Mouse (Mus musculus) erythroblast, embryonic 14.5 days (primary cell): Measurements from ENCODE around the gene Synj1. TPM values are rescaled to one million over a fixed set of nuclear protein-coding genes. Genes with fewer than 3 reads are reported as not detected.

Experiments
- H3K27me3 ChIP-seq: 2 replicates; pipeline ENCODE4 v1.6.1; 2012; ENCODE audit warnings: inconsistent platforms; ENCODE audit not compliant: control insufficient read depth
- H3K36me3 ChIP-seq: 2 replicates; pipeline ENCODE4 v1.6.1; 2012; ENCODE audit warnings: mild to moderate bottlenecking, inconsistent platforms; ENCODE audit not compliant: control insufficient read depth
- H3K4me1 ChIP-seq: 2 replicates; pipeline ENCODE4 v1.6.1; 2012; ENCODE audit warnings: inconsistent platforms; ENCODE audit not compliant: control insufficient read depth
- H3K4me3 ChIP-seq: replicated peaks from 2 replicates; pipeline ENCODE3; 2012; ENCODE audit warnings: moderate library complexity, mild to moderate bottlenecking, inconsistent platforms
- H3K9me3 ChIP-seq: 2 replicates; pipeline ENCODE4 v1.6.1; 2012; ENCODE audit warnings: low read length, inconsistent platforms, mixed read lengths; ENCODE audit not compliant: control insufficient read depth
- GATA1 ChIP-seq: IDR thresholded peaks from 2 replicates; pipeline ENCODE4 v1.6.1; 2012; ENCODE audit warnings: low read length, inconsistent platforms, mixed read lengths
- TAL1 ChIP-seq: IDR thresholded peaks from 3 replicates; pipeline ENCODE4 v1.6.1; 2012; ENCODE audit warnings: low read length, inconsistent platforms, mixed read lengths
- polyA plus RNA-seq: library from polyadenylated mRNA; stranded (reverse); fragments of >175 nt; gene quantifications from 2 replicates; pipeline ENCODE4 v1.2.3, GENCODE M21; 2012

Synj1 gene
- polyA plus RNA-seq, 1 experiment = 8.8 TPM

DNA sequence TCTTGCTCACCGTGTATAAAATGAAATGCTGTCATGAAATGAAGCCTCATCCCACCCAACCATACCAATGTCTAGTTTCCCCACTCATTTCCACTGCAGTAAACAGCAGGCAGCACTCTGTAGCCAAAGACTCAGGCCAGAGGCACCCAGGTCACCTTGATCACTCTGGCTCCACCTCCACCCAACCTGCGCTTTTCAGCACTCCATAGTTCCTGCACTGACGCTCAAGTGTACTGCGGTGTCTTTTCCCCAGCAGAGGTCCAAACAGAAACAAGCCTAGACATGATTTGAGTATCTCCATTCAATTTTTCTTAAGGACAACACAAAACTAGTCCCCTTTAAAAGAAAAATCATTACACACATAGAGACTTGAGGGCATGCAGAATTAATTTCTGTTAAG, 8.4 kb upstream of the Synj1 start:
- peaks cover 2% of the 10 kb centered on the region; the same call in 1 of the 2 replicates for H3K4me1 ChIP-seq
- no peak overlapping the region for H3K4me3 ChIP-seq
- TF ChIP-seq TAL1 (no peak), GATA1 (no peak)
- no peaks in the 10 kb centered on the region for H3K27me3 ChIP-seq
- peaks cover 99% of the 10 kb centered on the region for H3K36me3 ChIP-seq
- H3K9me3 ChIP-seq = peaks cover 8% of the 10 kb centered on the region

DNA sequence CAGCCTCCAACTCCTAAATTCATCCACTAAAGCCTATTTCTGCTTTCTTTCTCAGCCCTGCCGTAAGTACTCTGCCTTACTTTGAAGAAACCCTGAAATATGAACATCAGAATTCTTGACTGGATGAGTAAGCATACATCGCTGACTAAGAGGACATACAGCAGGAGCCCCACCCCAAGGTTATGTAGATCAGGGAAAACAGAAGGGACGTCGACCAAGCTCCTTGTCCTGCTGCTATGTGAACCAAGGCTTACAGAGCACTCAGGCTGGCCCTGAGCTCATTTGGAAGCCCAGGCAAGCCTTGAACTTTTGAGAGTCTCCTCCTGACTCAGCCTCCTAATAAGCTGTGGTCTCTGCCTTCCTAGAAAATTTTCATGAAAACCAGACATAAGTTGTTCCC, 4.7 kb upstream of the Synj1 start:
- peaks cover 15% of the 10 kb centered on the region for H3K4me1 ChIP-seq
- H3K36me3 ChIP-seq = peaks cover 82% of the 10 kb centered on the region
- no peaks in the 10 kb centered on the region for H3K27me3 ChIP-seq
- H3K9me3 ChIP-seq = no peaks in the 10 kb centered on the region
- TF ChIP-seq GATA1 (no peak), TAL1 (no peak)
- no peak overlapping the region for H3K4me3 ChIP-seq

DNA sequence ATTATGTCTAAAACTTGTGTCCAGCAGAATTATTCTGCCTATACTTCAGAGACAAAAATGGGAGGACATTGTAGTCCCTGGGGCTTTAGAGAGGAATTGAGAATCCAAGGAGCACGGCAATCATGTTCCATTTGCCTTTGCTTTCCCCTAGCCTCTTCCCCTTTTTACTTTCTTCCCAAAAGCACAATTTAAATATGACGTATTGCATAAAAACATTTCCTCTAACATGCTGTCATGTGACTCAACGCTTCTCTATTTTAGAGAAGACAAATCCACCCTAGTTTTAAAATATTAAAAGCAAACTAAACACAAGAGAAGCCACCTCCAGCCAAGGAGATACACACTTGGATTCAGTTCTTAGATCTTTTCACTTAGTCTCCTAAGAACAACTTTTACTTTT, 739 bp upstream of the Synj1 start:
- peaks cover 45% of the 10 kb centered on the region for H3K4me1 ChIP-seq
- TF ChIP-seq TAL1 (no peak), GATA1 (no peak)
- peak overlapping the region; percentile 97 for H3K4me3 ChIP-seq
- H3K36me3 ChIP-seq = peaks cover 61% of the 10 kb centered on the region
- H3K27me3 ChIP-seq = no peaks in the 10 kb centered on the region
- H3K9me3 ChIP-seq = no peaks in the 10 kb centered on the region

DNA sequence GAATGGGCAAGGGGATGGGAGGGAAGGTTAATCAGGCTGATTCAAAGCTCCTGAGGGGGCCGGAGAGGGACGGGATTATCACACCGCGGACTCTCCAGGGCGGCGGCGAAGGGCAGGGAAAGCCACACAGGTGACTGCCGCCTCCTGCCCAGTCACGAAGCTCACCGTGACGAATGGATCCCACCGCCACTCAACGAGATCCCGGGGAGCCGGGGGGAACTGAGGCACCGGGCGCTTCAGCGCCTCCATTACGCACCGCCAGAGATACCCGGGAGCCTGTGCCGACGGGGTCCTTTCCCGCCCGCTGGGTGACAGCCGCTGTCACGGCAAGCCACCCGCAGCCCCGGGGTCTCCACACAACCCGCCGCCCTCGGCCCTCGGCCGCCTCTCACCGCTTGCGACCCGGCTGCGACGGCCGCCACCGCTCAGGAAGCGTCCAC, 507 bp downstream of the Synj1 start:
- Histone ChIP-seq H3K9me3 (no peaks in the 10 kb centered on the region), H3K36me3 (peaks cover 61% of the 10 kb centered on the region), H3K27me3 (no peaks in the 10 kb centered on the region), H3K4me1 (peaks cover 57% of the 10 kb centered on the region), H3K4me3 (peak overlapping the region; percentile 97)
- no peak for TF ChIP-seq GATA1
- no peak for TF ChIP-seq TAL1

DNA sequence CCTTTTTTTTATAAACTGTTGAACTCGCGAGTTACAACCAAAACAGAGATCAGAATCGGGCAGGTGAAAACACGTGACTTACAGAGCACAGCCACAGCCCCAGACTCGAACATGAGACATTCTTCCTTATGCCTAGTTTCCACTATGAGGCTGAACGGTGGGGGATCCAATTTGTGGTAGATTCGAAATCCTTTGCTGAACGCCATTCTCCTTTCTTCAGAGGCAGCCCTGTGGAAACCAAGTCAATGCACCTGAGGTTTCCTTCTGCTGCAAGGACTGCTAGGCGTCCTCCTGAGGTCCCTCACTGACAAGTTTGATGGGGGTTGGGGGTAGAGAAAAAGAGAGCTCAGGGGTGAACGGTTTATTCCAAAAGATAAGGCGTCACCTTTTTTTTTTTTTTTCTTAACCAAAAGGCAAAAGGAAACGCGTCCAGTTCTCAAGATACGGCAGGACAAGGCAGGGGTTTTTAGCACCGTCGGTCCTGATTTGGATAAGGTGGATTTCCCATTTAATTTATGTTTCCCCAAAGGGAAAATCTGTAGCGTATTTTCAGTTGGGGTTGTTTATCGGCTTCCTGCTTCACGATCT, 1.1 kb downstream of the Synj1 start:
- H3K27me3 ChIP-seq = no peaks in the 10 kb centered on the region
- TF ChIP-seq GATA1 (no peak), TAL1 (no peak)
- peaks cover 61% of the 10 kb centered on the region for H3K4me1 ChIP-seq
- no peaks in the 10 kb centered on the region for H3K9me3 ChIP-seq
- H3K4me3 ChIP-seq = peak overlapping the region; percentile 97
- peaks cover 59% of the 10 kb centered on the region for H3K36me3 ChIP-seq

DNA sequence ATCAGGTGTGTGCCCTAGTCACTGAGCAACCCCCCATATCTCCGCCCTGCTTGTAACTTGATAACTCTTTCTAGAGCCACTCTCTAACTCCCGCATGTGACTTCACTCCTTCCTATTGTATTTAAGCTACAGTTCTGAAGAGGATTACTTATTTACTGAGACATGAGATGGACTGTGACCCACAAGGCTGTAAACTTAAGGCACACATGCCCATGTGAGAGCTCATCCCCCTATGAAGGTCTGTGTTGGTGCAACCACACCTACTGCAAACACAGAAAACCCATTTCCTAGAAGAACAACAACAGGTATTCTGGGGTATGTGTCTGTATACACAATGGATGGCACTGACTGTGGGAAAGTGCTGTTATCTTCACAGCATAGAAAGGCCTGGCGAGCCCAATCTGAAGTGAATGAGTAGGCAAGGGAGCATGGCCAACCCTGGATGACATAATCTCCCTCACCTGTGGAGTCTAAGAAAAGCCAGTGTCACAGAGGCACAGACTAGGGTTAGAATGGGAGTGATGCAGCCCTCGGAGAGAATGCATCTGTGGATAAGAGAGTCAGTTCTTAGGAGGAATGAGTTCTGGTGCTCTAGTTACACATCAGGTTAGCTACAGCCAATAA, 6.1 kb downstream of the Synj1 start:
- no peak overlapping the region for H3K4me3 ChIP-seq
- TF ChIP-seq GATA1 = no peak
- no peak for TF ChIP-seq TAL1
- no peaks in the 10 kb centered on the region for H3K9me3 ChIP-seq
- no peaks in the 10 kb centered on the region for H3K27me3 ChIP-seq
- peaks cover 59% of the 10 kb centered on the region for H3K4me1 ChIP-seq
- peaks cover 69% of the 10 kb centered on the region for H3K36me3 ChIP-seq

DNA sequence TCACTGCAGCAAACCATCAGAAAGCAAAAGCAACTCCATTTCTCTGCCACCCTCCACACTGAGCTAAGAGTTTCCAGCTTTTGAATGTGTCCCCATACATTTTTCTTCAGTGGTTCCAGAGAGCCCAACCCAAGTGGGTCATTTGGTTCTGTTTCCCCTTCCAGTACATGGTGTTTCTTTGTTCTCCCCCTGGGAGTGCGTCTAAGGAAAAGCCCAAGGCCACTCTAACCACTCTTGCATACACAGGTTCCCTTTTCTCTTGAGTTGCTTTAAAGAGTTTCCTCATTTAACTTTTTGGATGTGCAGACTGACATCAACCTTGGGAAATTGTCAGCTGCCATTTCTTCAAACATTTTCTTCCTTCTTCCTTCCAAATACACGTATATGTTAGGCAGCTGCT, 10.0 kb downstream of the Synj1 start:
- peaks cover 37% of the 10 kb centered on the region for H3K4me1 ChIP-seq
- no peak overlapping the region for H3K4me3 ChIP-seq
- H3K36me3 ChIP-seq = peaks cover 68% of the 10 kb centered on the region
- H3K27me3 ChIP-seq = no peaks in the 10 kb centered on the region
- H3K9me3 ChIP-seq = no peaks in the 10 kb centered on the region
- TF ChIP-seq GATA1 (no peak), TAL1 (no peak)

DNA sequence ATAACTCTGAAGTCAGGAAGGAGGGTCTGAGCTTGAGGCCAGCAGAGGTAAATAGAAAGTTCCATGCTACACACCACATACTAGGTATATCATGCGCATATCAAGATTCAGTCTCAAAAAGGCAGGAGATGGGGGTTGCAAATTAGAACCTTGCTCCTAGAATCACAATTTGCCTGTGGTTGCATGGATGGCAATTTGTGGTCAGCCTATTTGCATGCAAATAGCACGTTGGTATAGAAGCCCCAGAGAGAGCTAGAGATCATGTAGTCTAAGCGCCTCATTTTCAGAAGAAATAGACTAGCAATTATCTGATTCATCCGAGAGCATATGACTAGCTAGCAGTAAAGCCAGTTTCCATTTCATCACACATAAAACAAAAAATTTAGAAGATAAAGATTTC, 11.3 kb downstream of the Synj1 start:
- no peak for TF ChIP-seq GATA1
- no peak for TF ChIP-seq TAL1

DNA sequence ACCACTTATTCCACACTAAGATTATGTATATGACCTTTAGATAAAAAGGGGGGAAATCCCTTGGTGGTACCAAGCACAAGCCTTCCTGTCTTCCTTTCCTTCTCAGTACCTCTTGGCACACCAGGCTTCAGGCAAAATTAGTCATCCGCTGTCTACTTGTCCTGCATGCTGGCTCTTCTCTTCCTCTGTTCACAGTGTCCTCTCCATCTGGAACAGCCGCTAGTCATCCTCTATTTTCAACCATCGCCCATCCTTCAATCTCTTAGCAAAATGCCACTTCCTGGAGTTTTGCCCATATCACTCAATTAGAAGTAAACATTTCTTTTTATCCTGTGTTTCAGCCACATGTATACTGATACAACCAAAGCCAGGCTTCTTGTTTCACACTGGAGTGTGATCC, 13.3 kb downstream of the Synj1 start:
- H3K9me3 ChIP-seq = no peaks in the 10 kb centered on the region
- H3K27me3 ChIP-seq = no peaks in the 10 kb centered on the region
- peaks cover 41% of the 10 kb centered on the region for H3K4me1 ChIP-seq
- no peak overlapping the region for H3K4me3 ChIP-seq
- H3K36me3 ChIP-seq = peaks cover 63% of the 10 kb centered on the region
- TF ChIP-seq TAL1 = no peak
- TF ChIP-seq GATA1 = no peak

More for the DNA sequence above, 11.3 kb downstream of the Synj1 start:
- no peak overlapping the region for H3K4me3 ChIP-seq
- H3K4me1 ChIP-seq = peaks cover 38% of the 10 kb centered on the region
- H3K9me3 ChIP-seq = no peaks in the 10 kb centered on the region
- peaks cover 61% of the 10 kb centered on the region for H3K36me3 ChIP-seq
- no peaks in the 10 kb centered on the region for H3K27me3 ChIP-seq
